In the genomic region with DNA sequence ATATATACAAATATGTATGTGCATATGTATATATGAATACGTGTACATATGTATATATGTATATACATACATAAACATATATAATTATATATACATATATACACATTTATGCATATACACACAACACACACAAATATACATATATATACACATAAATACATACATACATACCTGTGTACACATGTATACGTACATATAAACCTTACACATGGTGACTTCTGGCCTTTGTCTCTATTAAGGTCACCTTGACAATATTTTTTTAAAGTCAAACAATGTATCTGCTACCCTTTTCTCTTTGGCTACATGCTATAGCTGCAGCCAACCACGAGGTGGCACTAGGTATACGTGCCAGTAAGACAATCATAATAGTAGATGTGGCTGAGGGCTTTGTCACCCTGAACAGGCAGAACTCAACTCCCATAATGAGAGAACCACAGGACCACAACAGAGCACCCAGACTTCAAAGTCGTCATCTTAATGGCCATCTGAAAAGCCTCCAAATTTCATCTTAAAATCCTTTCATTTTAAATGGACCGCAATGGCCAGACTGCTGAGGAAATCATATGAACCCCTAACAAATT, we compare ENCODE assay signal across 7 mouse cellular contexts.
DNase-seq lines count a peak whose midpoint lies in the region; ATAC-seq and TF ChIP-seq lines count a peak whose summit lies in the region.

No protein-coding gene starts in this region.

- H3K4me2 ChIP-seq in hindbrain, embryonic 16.5 days (ENCODE audit: low read length), result no peak overlapping the region; the same call in 1 of the 2 replicates

- peak overlapping the region; percentile 65 for H3K4me3 ChIP-seq in gastrocnemius, adult 2 months
- no peak overlapping the region for H3K4me3 ChIP-seq in hindbrain, embryonic 16.5 days (ENCODE audit: low read length)

- DNase-seq in adrenal gland, adult 18-20 months (ENCODE audit: low spot score in 2 of 2), result peak; percentile 43 to 48
- peak; percentile 65 to 67 for DNase-seq in cerebellum, postnatal 36 days
- DNase-seq in gastrocnemius, adult 2 months, result peak; percentile 68
- DNase-seq in left cerebral cortex, adult 11 months (ENCODE audit: low spot score), result peak; percentile 51
- peak; percentile 38 to 60 for DNase-seq in lung, postnatal 4 days
- peak; percentile 47 for DNase-seq in right cerebral cortex, postnatal 14 days

- H3K36me3 ChIP-seq in hindbrain, embryonic 16.5 days (ENCODE audit: control insufficient read depth, insufficient read depth, low read length), result no peaks in the 10 kb centered on the region

- intact Hi-C loops in gastrocnemius, adult 2 months (cut with DNase I), result loop anchor here (1.0 kb wide), 1 partner anchor 165 kb away; no protein-coding TSS in a partner anchor

- ATAC-seq in hindbrain, embryonic 16.5 days, result peak; percentile 79

- 14% methylated on average over 6 of the region's 6 CpGs for WGBS in hindbrain, embryonic 16.5 days

- H3K9ac ChIP-seq in hindbrain, embryonic 16.5 days (ENCODE audit: low read depth, low read length), result no peak overlapping the region

- H3K27ac ChIP-seq in gastrocnemius, adult 2 months, result peak overlapping the region; percentile 50; the same call in 1 of the 2 replicates
- no peak overlapping the region for H3K27ac ChIP-seq in hindbrain, embryonic 16.5 days (ENCODE audit: low read depth, low read length)

- peaks cover 4% of the 10 kb centered on the region for H3K4me1 ChIP-seq in hindbrain, embryonic 16.5 days (ENCODE audit: control insufficient read depth, insufficient read depth, low read depth, low read length)

- no peaks in the 10 kb centered on the region for H3K27me3 ChIP-seq in hindbrain, embryonic 16.5 days (replicated peaks; ENCODE audit: control insufficient read depth, insufficient read depth, low read length)

- peak; percentile 99 for TF ChIP-seq CTCF in gastrocnemius, adult 2 months (IDR thresholded peaks at IDR 0.05)

- no peaks in the 10 kb centered on the region for H3K9me3 ChIP-seq in hindbrain, embryonic 16.5 days (ENCODE audit: control insufficient read depth, low read length)
